Mouse (Mus musculus) cerebellum, postnatal 14 days (tissue): ENCODE data around the gene Fgfr4.
A peak's percentile ranks its signal among the peaks of the same experiment; 100 is the strongest.

Source experiments
- DNase-seq, 2 experiments: peaks; one replicate each; pipeline ENCODE4 v3.0.0; 2021; ENCODE audit warnings: mixed read lengths in 2 of 2

The Fgfr4 gene

DNA sequence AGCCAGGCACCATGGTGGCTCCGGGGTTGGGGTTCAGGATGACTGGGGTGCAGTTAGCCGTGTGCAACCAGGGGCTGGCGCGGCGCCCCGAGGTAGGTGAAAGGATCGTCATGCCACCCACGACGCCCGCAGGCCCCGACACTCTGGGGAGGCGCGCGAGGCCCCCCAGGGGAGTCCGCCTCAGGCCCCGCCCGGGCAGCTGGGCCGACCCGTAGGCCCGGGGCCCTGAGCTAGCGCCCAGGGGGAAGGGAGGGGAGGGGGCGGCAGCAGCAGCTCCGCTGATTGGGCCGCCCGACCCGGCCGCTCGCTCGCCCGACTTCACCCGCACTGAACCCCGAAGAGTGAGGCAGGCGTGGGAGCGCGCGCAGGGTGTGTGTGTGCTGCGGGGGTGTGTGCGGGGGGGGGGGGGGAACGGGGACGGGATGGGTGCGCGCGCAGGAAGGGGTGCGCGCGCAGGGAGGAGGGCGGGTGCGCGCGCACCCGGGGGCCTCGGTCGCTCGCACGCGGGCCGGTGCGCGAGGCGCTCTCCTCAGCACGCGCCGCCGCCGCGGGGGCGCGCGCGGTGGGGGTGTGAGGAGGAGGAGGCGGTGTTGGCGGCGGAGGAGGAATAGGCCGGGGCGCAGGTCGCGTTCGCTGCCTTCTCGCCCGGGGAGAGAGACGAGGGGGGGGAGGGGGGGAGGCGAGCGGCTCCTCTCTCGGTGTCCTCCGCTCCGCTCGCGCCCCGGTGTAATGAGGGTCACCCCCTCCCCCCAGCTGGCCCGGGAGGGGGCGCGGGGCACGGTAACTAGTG, 59.0 kb downstream of the Fgfr4 start:
- DNase-seq: peak; percentile 89 to 90

GRCm38 (mm10) chr13:55212011-55212360, 59.5 kb downstream of the Fgfr4 start:
- DNase-seq: peak; percentile 72 to 74

- DNase-seq: peak; percentile 71 to 77
Observed at GRCm38 (mm10) chr13:55212361-55213137, 60.1 kb downstream of the Fgfr4 start.

- no peak for DNase-seq
Observed at GRCm38 (mm10) chr13:55213138-55213806, 60.8 kb downstream of the Fgfr4 start.
